Mouse (Mus musculus): Measurements from ENCODE around the gene Cks1b. TPM values are rescaled to one million over a fixed set of nuclear protein-coding genes. Genes with fewer than 3 reads are reported as not detected.

Gene Cks1b
- polyA plus RNA-seq, 1 experiment, result 16.5 TPM

DNA sequence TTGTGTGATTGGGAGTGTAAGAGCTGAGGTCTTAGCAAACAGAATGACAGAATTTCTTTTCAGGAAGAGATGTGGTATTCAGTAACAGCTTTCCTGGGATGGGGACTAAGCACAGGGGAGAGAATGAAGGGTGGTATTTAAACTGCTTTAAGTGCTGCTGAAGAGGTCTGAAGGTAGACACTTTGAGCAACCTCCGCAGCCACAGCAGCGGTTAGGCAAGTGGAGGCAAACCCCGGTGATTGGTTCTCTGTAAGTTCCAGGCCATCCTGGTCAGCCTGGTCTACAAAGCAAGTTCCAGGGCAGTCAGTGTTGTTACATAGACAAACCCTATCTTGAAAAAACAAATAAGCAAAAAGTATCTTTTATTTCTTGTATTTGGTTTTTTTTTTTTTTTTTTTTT is 1.8 kb upstream of the Cks1b start:
- TF ChIP-seq POLR2A (IDR thresholded peaks at IDR 0.05; ENCODE audit: control insufficient read depth, low read depth, low read length), result no peak
- TF ChIP-seq CTCF (IDR thresholded peaks at IDR 0.05; ENCODE audit: control insufficient read depth, insufficient read depth, insufficient replicate concordance, low read depth, low read length), result no peak
- peaks cover 24% of the 10 kb centered on the region for H3K4me1 ChIP-seq (ENCODE audit: control insufficient read depth, insufficient read depth, low read length)

GRCm38 (mm10) chr3:89419571-89419970 is 1.4 kb upstream of the Cks1b start:
- TF ChIP-seq CTCF (IDR thresholded peaks at IDR 0.05; ENCODE audit: control insufficient read depth, insufficient read depth, insufficient replicate concordance, low read depth, low read length) (no peak), POLR2A (IDR thresholded peaks at IDR 0.05; ENCODE audit: control insufficient read depth, low read depth, low read length) (no peak)
- Histone ChIP-seq H3K4me1 (ENCODE audit: control insufficient read depth, insufficient read depth, low read length) (peaks cover 24% of the 10 kb centered on the region), H3K36me3 (ENCODE audit: control insufficient read depth, insufficient read depth, low read length) (peaks cover 1% of the 10 kb centered on the region), H3K27ac (ENCODE audit: control insufficient read depth, insufficient read depth, low read depth, low read length) (peak overlapping the region; percentile 95), H3K4me3 (ENCODE audit: control insufficient read depth, low read depth, low read length) (peak overlapping the region; percentile 94), H3K27me3 (ENCODE audit: control insufficient read depth, insufficient read depth, low read length) (no peaks in the 10 kb centered on the region)

More for the DNA sequence above, 1.8 kb upstream of the Cks1b start:
- Histone ChIP-seq H3K27me3 (ENCODE audit: control insufficient read depth, insufficient read depth, low read length) (no peaks in the 10 kb centered on the region), H3K27ac (ENCODE audit: control insufficient read depth, insufficient read depth, low read depth, low read length) (peak overlapping the region; percentile 95), H3K4me3 (ENCODE audit: control insufficient read depth, low read depth, low read length) (peak overlapping the region; percentile 94), H3K36me3 (ENCODE audit: control insufficient read depth, insufficient read depth, low read length) (no peaks in the 10 kb centered on the region; the same call in none of the 2 replicates)

GRCm38 (mm10) chr3:89418861-89419250 is 673 bp upstream of the Cks1b start:
- Histone ChIP-seq H3K4me3 (ENCODE audit: control insufficient read depth, low read depth, low read length) (peak overlapping the region; percentile 94), H3K4me1 (ENCODE audit: control insufficient read depth, insufficient read depth, low read length) (peaks cover 24% of the 10 kb centered on the region), H3K36me3 (ENCODE audit: control insufficient read depth, insufficient read depth, low read length) (peaks cover 1% of the 10 kb centered on the region), H3K27me3 (ENCODE audit: control insufficient read depth, insufficient read depth, low read length) (no peaks in the 10 kb centered on the region), H3K27ac (ENCODE audit: control insufficient read depth, insufficient read depth, low read depth, low read length) (peak overlapping the region; percentile 95)
- TF ChIP-seq CTCF (IDR thresholded peaks at IDR 0.05; ENCODE audit: control insufficient read depth, insufficient read depth, insufficient replicate concordance, low read depth, low read length) (no peak), POLR2A (IDR thresholded peaks at IDR 0.05; ENCODE audit: control insufficient read depth, low read depth, low read length) (no peak; the same call in 1 of the 2 replicates)

DNA sequence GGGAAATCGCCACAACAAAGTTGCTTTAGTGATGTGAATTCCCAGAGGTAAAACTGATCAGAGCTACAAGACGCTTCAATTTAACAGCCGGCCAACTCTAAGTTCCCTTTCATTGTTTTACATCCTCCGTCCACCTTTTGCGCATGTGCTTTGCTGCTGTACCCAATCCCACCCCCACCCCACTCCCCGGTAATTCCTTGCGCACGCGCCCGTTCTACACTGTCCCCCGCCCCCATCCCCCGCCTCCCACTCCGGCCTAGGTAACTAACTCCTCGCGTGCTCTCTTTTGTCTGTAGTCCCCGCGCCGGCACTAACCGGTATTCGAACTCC is 378 bp downstream of the Cks1b start:
- H3K4me1 ChIP-seq (ENCODE audit: control insufficient read depth, insufficient read depth, low read length), result peaks cover 24% of the 10 kb centered on the region

DNA sequence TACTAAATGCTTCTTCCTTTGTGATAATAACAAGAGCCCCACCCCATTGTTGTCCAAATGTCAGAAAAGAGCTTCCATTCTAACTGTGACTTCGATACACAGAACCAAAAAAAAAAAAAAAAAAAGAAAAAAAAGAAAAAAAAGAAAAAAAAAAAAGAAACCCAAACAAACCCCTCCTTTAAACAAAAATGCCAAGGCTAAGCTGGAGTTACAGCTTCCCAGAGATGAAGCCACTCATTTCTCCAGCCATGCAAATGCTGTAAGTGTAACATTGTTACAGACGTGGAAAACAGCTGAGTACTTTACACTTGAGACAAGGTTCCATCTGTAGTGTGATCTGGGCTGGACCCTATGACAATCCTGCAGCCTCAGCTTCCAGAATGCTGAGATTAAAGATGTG is 1.1 kb downstream of the Cks1b start:
- Histone ChIP-seq H3K27me3 (ENCODE audit: control insufficient read depth, insufficient read depth, low read length) (no peaks in the 10 kb centered on the region), H3K36me3 (ENCODE audit: control insufficient read depth, insufficient read depth, low read length) (peaks cover 1% of the 10 kb centered on the region; the same call in 1 of the 2 replicates), H3K4me1 (ENCODE audit: control insufficient read depth, insufficient read depth, low read length) (peaks cover 23% of the 10 kb centered on the region), H3K27ac (ENCODE audit: control insufficient read depth, insufficient read depth, low read depth, low read length) (peak overlapping the region; percentile 77), H3K4me3 (ENCODE audit: control insufficient read depth, low read depth, low read length) (peak overlapping the region; percentile 94; the same call in 1 of the 2 replicates)
- TF ChIP-seq POLR2A (IDR thresholded peaks at IDR 0.05; ENCODE audit: control insufficient read depth, low read depth, low read length) (no peak), CTCF (IDR thresholded peaks at IDR 0.05; ENCODE audit: control insufficient read depth, insufficient read depth, insufficient replicate concordance, low read depth, low read length) (no peak)

More for the DNA sequence above, 378 bp downstream of the Cks1b start:
- peak overlapping the region; percentile 94 for H3K4me3 ChIP-seq (ENCODE audit: control insufficient read depth, low read depth, low read length)
- no peak for TF ChIP-seq CTCF (IDR thresholded peaks at IDR 0.05; ENCODE audit: control insufficient read depth, insufficient read depth, insufficient replicate concordance, low read depth, low read length)
- no peak for TF ChIP-seq POLR2A (IDR thresholded peaks at IDR 0.05; ENCODE audit: control insufficient read depth, low read depth, low read length)
- H3K27me3 ChIP-seq (ENCODE audit: control insufficient read depth, insufficient read depth, low read length), result no peaks in the 10 kb centered on the region
- peak overlapping the region; percentile 95 for H3K27ac ChIP-seq (ENCODE audit: control insufficient read depth, insufficient read depth, low read depth, low read length)
- H3K36me3 ChIP-seq (ENCODE audit: control insufficient read depth, insufficient read depth, low read length), result peaks cover 1% of the 10 kb centered on the region; the same call in 1 of the 2 replicates

DNA sequence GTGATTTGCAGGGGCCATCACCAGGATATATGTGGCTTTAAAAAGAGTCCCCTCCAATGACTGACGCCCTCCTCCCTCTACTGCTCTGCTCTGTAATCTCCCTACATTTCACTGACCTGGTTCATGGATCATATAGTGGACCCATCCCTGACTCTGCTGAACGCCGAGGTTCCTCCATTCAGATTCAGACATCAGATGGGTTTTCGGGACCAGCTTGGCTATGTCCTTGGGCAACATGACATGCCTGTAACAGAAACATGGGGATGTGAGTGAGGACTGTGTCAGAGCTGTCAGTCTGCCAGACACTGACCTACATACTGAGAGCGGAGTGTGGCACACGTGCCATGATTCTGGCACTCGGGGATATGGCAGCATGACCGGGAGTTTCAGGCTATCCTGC is 2.0 kb downstream of the Cks1b start:
- TF ChIP-seq CTCF (IDR thresholded peaks at IDR 0.05; ENCODE audit: control insufficient read depth, insufficient read depth, insufficient replicate concordance, low read depth, low read length) (no peak), POLR2A (IDR thresholded peaks at IDR 0.05; ENCODE audit: control insufficient read depth, low read depth, low read length) (no peak)
- no peak overlapping the region for H3K4me3 ChIP-seq (ENCODE audit: control insufficient read depth, low read depth, low read length)
- no peaks in the 10 kb centered on the region for H3K27me3 ChIP-seq (ENCODE audit: control insufficient read depth, insufficient read depth, low read length)
- H3K36me3 ChIP-seq (ENCODE audit: control insufficient read depth, insufficient read depth, low read length), result peaks cover 1% of the 10 kb centered on the region; the same call in 1 of the 2 replicates
- peaks cover 15% of the 10 kb centered on the region for H3K4me1 ChIP-seq (ENCODE audit: control insufficient read depth, insufficient read depth, low read length)
- H3K27ac ChIP-seq (ENCODE audit: control insufficient read depth, insufficient read depth, low read depth, low read length), result no peak overlapping the region

GRCm38 (mm10) chr3:89411490-89412393 is 6.4 kb downstream of the Cks1b start, which contains the start of gene Flad1:
Gene Flad1, minus strand, starts transcription at chr3:89411870.
- H3K27me3 ChIP-seq (ENCODE audit: control insufficient read depth, insufficient read depth, low read length), result no peaks in the 10 kb centered on the region
- H3K27ac ChIP-seq (ENCODE audit: control insufficient read depth, insufficient read depth, low read depth, low read length), result peak within 1 kb of the TSS; percentile 80
- H3K36me3 ChIP-seq (ENCODE audit: control insufficient read depth, insufficient read depth, low read length), result peaks cover 1% of the 10 kb centered on the region; the same call in 1 of the 2 replicates
- TF ChIP-seq POLR2A (IDR thresholded peaks at IDR 0.05; ENCODE audit: control insufficient read depth, low read depth, low read length) (no peak), CTCF (IDR thresholded peaks at IDR 0.05; ENCODE audit: control insufficient read depth, insufficient read depth, insufficient replicate concordance, low read depth, low read length) (no peak)
- peak within 1 kb of the TSS; percentile 97 for H3K4me3 ChIP-seq (ENCODE audit: control insufficient read depth, low read depth, low read length)
- peaks cover 11% of the 10 kb centered on the region for H3K4me1 ChIP-seq (ENCODE audit: control insufficient read depth, insufficient read depth, low read length)

Measured in testis, adult 2 months (tissue).